Mouse (Mus musculus): ENCODE measurements around the gene Zfp637. TPM values are rescaled to one million over a fixed set of nuclear protein-coding genes. Genes with fewer than 3 reads are reported as not detected.

Gene Zfp637
- polyA plus RNA-seq, 1 experiment from 2014 or later, result 80.9 TPM

- ATAC-seq, result no peak
- H3K4me3 ChIP-seq (ENCODE audit: low read depth, low read length), result no peak overlapping the region
- H3K9me3 ChIP-seq (ENCODE audit: low read length), result no peaks in the 10 kb centered on the region
- no peaks in the 10 kb centered on the region for H3K4me1 ChIP-seq (ENCODE audit: insufficient read depth, low read depth, low read length)
- no peaks in the 10 kb centered on the region for H3K36me3 ChIP-seq (ENCODE audit: insufficient read depth, low read length)
- TF ChIP-seq EP300 (IDR thresholded peaks at IDR 0.05), result no peak
- no peak for TF ChIP-seq CTCF (IDR thresholded peaks at IDR 0.05)
- DNase-seq (ENCODE audit: low spot score), result no peak
- no peak overlapping the region for H3K4me2 ChIP-seq (replicated peaks; ENCODE audit: low read depth, low read length)
- no peaks in the 10 kb centered on the region for H3K27me3 ChIP-seq (replicated peaks; ENCODE audit: insufficient read depth, low read length)
- WGBS, result 67% methylated on average over 4 of the region's 4 CpGs
- no peak overlapping the region for H3K9ac ChIP-seq (replicated peaks; ENCODE audit: low read depth)
- no peak overlapping the region for H3K27ac ChIP-seq (ENCODE audit: low read length)
Observed at GRCm38 (mm10) chr6:117810717-117811116, 30.3 kb upstream of the Zfp637 start.

GRCm38 (mm10) chr6:117811256-117811655, 29.7 kb upstream of the Zfp637 start:
- TF ChIP-seq CTCF (IDR thresholded peaks at IDR 0.05) (no peak), EP300 (IDR thresholded peaks at IDR 0.05) (no peak)
- Histone ChIP-seq H3K4me1 (ENCODE audit: insufficient read depth, low read depth, low read length) (no peaks in the 10 kb centered on the region), H3K36me3 (ENCODE audit: insufficient read depth, low read length) (no peaks in the 10 kb centered on the region), H3K9me3 (ENCODE audit: low read length) (no peaks in the 10 kb centered on the region), H3K4me2 (replicated peaks; ENCODE audit: low read depth, low read length) (no peak overlapping the region), H3K9ac (replicated peaks; ENCODE audit: low read depth) (no peak overlapping the region), H3K27me3 (replicated peaks; ENCODE audit: insufficient read depth, low read length) (no peaks in the 10 kb centered on the region), H3K4me3 (ENCODE audit: low read depth, low read length) (no peak overlapping the region), H3K27ac (ENCODE audit: low read length) (no peak overlapping the region)
- WGBS, result 63% methylated on average over 5 of the region's 5 CpGs
- DNase-seq (ENCODE audit: low spot score), result no peak
- ATAC-seq, result no peak

- Histone ChIP-seq H3K36me3 (ENCODE audit: insufficient read depth, low read length) (no peaks in the 10 kb centered on the region), H3K27me3 (replicated peaks; ENCODE audit: insufficient read depth, low read length) (no peaks in the 10 kb centered on the region), H3K4me2 (replicated peaks; ENCODE audit: low read depth, low read length) (no peak overlapping the region), H3K4me3 (ENCODE audit: low read depth, low read length) (no peak overlapping the region), H3K4me1 (ENCODE audit: insufficient read depth, low read depth, low read length) (no peaks in the 10 kb centered on the region), H3K9me3 (ENCODE audit: low read length) (no peaks in the 10 kb centered on the region), H3K9ac (replicated peaks; ENCODE audit: low read depth) (no peak overlapping the region), H3K27ac (ENCODE audit: low read length) (no peak overlapping the region)
- TF ChIP-seq CTCF (IDR thresholded peaks at IDR 0.05) (no peak), EP300 (IDR thresholded peaks at IDR 0.05) (no peak)
- DNase-seq (ENCODE audit: low spot score) (no peak), ATAC-seq (no peak)
Observed at GRCm38 (mm10) chr6:117814681-117815080, 26.3 kb upstream of the Zfp637 start.

- no peaks in the 10 kb centered on the region for H3K27me3 ChIP-seq (replicated peaks; ENCODE audit: insufficient read depth, low read length)
- no peak overlapping the region for H3K27ac ChIP-seq (ENCODE audit: low read length)
- no peak overlapping the region for H3K4me3 ChIP-seq (ENCODE audit: low read depth, low read length)
- TF ChIP-seq EP300 (IDR thresholded peaks at IDR 0.05) (no peak), CTCF (IDR thresholded peaks at IDR 0.05) (no peak)
- H3K36me3 ChIP-seq (ENCODE audit: insufficient read depth, low read length), result no peaks in the 10 kb centered on the region
- no peak overlapping the region for H3K4me2 ChIP-seq (replicated peaks; ENCODE audit: low read depth, low read length)
- H3K9ac ChIP-seq (replicated peaks; ENCODE audit: low read depth), result no peak overlapping the region
- 50% methylated on average over 4 of the region's 5 CpGs for WGBS
- ATAC-seq (no peak), DNase-seq (ENCODE audit: low spot score) (peak; percentile 33)
- no peaks in the 10 kb centered on the region for H3K9me3 ChIP-seq (ENCODE audit: low read length)
- H3K4me1 ChIP-seq (ENCODE audit: insufficient read depth, low read depth, low read length), result no peaks in the 10 kb centered on the region
Observed at GRCm38 (mm10) chr6:117817108-117817541, 23.9 kb upstream of the Zfp637 start.

GRCm38 (mm10) chr6:117820327-117820726, 20.7 kb upstream of the Zfp637 start:
- Histone ChIP-seq H3K9me3 (ENCODE audit: low read length) (no peaks in the 10 kb centered on the region), H3K4me3 (ENCODE audit: low read depth, low read length) (no peak overlapping the region), H3K27me3 (replicated peaks; ENCODE audit: insufficient read depth, low read length) (no peaks in the 10 kb centered on the region), H3K4me1 (ENCODE audit: insufficient read depth, low read depth, low read length) (no peaks in the 10 kb centered on the region), H3K9ac (replicated peaks; ENCODE audit: low read depth) (no peak overlapping the region), H3K36me3 (ENCODE audit: insufficient read depth, low read length) (no peaks in the 10 kb centered on the region), H3K27ac (ENCODE audit: low read length) (no peak overlapping the region), H3K4me2 (replicated peaks; ENCODE audit: low read depth, low read length) (no peak overlapping the region)
- 87% methylated on average over 14 of the region's 14 CpGs for WGBS
- TF ChIP-seq EP300 (IDR thresholded peaks at IDR 0.05), result no peak
- no peak for TF ChIP-seq CTCF (IDR thresholded peaks at IDR 0.05)
- ATAC-seq, result no peak
- no peak for DNase-seq (ENCODE audit: low spot score)

- H3K36me3 ChIP-seq (ENCODE audit: insufficient read depth, low read length), result no peaks in the 10 kb centered on the region
- TF ChIP-seq EP300 (IDR thresholded peaks at IDR 0.05), result no peak
- peak; percentile 78 for TF ChIP-seq CTCF (IDR thresholded peaks at IDR 0.05)
- H3K27ac ChIP-seq (ENCODE audit: low read length), result no peak overlapping the region
- DNase-seq (ENCODE audit: low spot score) (peak; percentile 85), ATAC-seq (peak; percentile 50; the same call in 1 of the 2 replicates)
- H3K4me2 ChIP-seq (replicated peaks; ENCODE audit: low read depth, low read length), result no peak overlapping the region
- H3K4me1 ChIP-seq (ENCODE audit: insufficient read depth, low read depth, low read length), result no peaks in the 10 kb centered on the region
- H3K9ac ChIP-seq (replicated peaks; ENCODE audit: low read depth), result no peak overlapping the region
- no peaks in the 10 kb centered on the region for H3K9me3 ChIP-seq (ENCODE audit: low read length)
- WGBS, result 12% methylated on average over 4 of the region's 4 CpGs
- no peak overlapping the region for H3K4me3 ChIP-seq (ENCODE audit: low read depth, low read length)
- H3K27me3 ChIP-seq (replicated peaks; ENCODE audit: insufficient read depth, low read length), result no peaks in the 10 kb centered on the region
Observed at GRCm38 (mm10) chr6:117825369-117825768, 15.6 kb upstream of the Zfp637 start.

GRCm38 (mm10) chr6:117828273-117828672, 12.7 kb upstream of the Zfp637 start:
- 19% methylated on average over 9 of the region's 9 CpGs for WGBS
- no peak overlapping the region for H3K4me3 ChIP-seq (ENCODE audit: low read depth, low read length)

More at GRCm38 (mm10) chr6:117828273-117828672, 12.7 kb upstream of the Zfp637 start:
- Histone ChIP-seq H3K36me3 (ENCODE audit: insufficient read depth, low read length) (no peaks in the 10 kb centered on the region), H3K4me1 (ENCODE audit: insufficient read depth, low read depth, low read length) (no peaks in the 10 kb centered on the region), H3K9ac (replicated peaks; ENCODE audit: low read depth) (no peak overlapping the region), H3K27me3 (replicated peaks; ENCODE audit: insufficient read depth, low read length) (no peaks in the 10 kb centered on the region), H3K27ac (ENCODE audit: low read length) (no peak overlapping the region), H3K4me2 (replicated peaks; ENCODE audit: low read depth, low read length) (no peak overlapping the region), H3K9me3 (ENCODE audit: low read length) (no peaks in the 10 kb centered on the region)
- DNase-seq (ENCODE audit: low spot score), result peak; percentile 60
- TF ChIP-seq CTCF (IDR thresholded peaks at IDR 0.05) (peak; percentile 85), EP300 (IDR thresholded peaks at IDR 0.05) (no peak)
- peak; percentile 8; the same call in 1 of the 2 replicates for ATAC-seq

Data from lung, postnatal 0 days (tissue).